Mouse (Mus musculus) erythroblast, embryonic 14.5 days (primary cell): ENCODE results near the gene Dnajc1.

Experiments used
- GATA1 ChIP-seq: IDR thresholded peaks from 2 replicates; pipeline ENCODE4 v1.6.1; 2012; ENCODE audit warnings: low read length, inconsistent platforms, mixed read lengths
- TAL1 ChIP-seq: IDR thresholded peaks from 3 replicates; pipeline ENCODE4 v1.6.1; 2012; ENCODE audit warnings: low read length, inconsistent platforms, mixed read lengths

- TF ChIP-seq GATA1 (no peak), TAL1 (no peak)
Observed at GRCm38 (mm10) chr2:18316909-18317308, 75.7 kb downstream of the Dnajc1 start.
